Mouse (Mus musculus) retina, embryonic 14.5 days (tissue): ENCODE results near the gene Mex3a.

Experiments used
- DNase-seq: peaks from one replicate; pipeline ENCODE4 v3.0.0-alpha.2; 2015; ENCODE audit warnings: low spot score

The Mex3a gene

DNA sequence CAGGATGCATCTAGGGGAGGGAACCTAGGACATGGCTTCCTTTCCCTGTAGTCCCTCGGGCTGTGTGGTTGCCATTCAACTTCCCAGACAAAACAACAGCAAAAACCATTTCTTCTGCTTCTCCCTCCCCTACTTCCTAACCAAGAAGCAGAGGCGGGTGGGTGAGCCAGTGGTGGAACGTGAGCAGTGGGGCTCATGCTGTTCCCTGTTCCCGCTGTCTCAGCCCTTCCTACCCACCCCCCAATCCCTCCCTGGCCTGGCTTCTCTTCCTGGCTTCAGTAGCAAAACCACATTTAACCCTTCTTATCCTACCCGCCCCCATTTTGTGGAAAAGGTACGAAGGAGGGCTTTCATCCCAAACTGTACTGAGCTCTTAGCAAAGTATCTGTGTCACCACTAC, 27.1 kb upstream of the Mex3a start:
- DNase-seq: no peak

GRCm38 (mm10) chr3:88505765-88506164, 26.4 kb upstream of the Mex3a start:
- DNase-seq: no peak

GRCm38 (mm10) chr3:88509250-88509649, 22.9 kb upstream of the Mex3a start:
- DNase-seq: no peak

GRCm38 (mm10) chr3:88509692-88510420, 22.3 kb upstream of the Mex3a start, which contains the start of gene Lmna:
TSS of gene Lmna (minus strand) at chr3:88509956.
- peak; percentile 91 for DNase-seq

DNA sequence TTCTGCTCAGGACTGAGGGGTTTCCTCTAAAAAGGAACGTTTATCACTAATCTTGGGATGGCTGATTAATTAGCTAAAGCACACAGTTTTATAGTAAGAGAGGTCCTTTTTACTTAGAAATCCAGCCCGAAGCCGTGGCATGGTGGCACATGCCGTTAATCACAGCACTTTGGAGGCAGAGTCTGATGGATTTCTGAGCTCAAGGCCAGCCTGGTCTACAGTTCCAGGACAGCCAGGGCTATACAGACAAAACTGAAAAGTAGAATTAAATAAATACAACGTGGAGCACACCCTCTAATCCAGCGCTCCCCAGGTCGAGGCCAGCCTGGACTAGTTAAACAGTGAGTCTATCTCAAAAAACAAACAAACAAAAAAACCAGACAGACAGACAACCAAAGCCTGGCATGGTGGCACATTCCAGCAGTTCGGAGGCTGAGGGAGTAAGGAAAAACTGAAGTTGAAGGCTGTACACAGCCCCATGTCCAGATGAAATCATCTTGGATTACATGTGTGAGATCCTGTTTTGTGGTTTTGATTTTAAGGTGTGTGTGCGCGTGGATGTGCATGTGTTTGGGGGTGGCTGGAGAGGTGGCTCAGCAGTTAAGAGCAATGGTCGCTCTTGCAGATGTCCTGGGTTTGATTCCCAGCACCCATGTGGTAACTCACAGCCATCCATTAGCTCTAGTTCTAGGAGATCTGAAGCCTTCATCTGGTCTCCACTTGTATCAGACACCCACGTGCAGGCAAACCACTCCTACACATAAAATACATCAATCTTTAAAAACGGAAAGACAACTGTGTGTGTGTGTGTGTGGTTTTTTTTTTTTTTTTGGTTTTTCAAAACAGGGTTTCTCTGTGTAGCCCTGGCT, 21.5 kb upstream of the Mex3a start:
- no peak for DNase-seq

DNA sequence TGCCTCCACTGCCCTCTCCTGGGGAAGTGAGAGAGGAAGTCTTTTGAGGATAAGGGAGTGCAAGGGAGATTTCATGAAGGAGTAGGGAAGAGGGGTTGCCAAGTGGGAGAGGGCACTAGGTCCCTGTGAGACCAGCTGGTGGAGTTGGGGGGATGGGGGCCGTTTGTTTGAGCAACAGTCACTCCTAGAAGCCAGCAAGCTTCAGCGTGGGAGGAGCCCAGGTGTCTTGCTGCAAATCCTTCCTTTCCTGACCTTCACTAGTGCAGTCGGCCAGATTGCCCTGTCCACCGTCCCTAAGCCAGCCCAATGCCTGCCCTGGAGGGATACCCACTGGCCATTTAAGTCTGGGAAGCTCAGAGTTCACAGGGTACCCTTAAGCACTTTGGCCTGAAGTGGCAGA, 20.6 kb upstream of the Mex3a start:
- no peak for DNase-seq

DNA sequence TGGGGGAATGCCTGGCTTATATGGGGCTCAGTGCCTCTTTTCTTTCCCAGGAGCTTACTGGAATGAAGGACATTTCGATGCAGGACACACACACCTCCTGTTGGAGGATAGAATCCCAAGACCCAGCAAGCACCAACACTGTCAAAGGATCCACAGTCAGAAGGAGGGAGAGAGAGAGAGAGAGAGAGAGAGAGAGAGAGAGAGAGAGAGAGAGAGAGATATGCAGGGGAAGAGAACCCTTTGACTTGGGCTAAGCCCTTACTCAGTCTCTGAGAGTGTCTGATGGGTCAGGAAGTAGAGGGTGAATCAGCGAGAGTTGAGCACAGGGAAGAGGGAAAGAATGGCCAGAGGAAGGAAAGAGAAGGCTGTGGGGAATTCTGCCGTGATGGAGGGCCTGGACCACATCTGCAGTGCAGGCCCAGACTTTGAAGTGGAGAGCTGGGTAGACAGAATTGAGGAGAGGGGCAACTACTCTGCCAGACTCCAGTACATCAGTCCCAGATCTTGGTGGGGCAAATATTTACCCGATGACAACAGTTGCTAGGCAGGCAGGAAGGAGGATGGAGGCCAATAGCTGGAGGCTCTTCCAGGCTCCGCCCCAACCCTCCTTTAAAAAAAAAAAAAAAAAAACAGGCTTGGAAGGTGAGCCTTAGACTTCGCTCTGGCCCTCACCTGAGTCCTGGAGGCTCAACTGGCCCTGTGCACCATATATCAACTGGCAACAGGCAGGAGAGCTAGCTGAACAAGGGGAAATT, 19.9 kb upstream of the Mex3a start:
- DNase-seq: no peak

- no peak for DNase-seq
Measured at GRCm38 (mm10) chr3:88512896-88513545, 19.2 kb upstream of the Mex3a start.

GRCm38 (mm10) chr3:88513546-88514115, 18.6 kb upstream of the Mex3a start:
- no peak for DNase-seq

- no peak for DNase-seq
Measured at GRCm38 (mm10) chr3:88514231-88515094, 17.7 kb upstream of the Mex3a start.

DNA sequence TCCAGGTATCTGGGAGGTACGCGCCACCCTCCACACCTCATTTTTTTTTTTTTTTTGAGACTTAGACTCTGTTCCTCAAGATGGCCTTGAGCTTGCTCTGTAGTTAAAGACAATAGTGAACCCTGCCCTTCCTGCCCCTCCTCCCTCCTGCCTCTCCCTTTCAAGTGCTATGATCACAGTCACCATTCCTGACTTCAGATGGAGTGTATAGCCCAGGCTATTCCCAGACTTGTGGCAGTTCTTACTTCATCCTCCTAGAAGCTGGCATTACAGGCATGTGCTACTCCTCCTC, 17.2 kb upstream of the Mex3a start:
- no peak for DNase-seq

- no peak for DNase-seq
Measured at GRCm38 (mm10) chr3:88516407-88516806, 15.8 kb upstream of the Mex3a start.

- no peak for DNase-seq
Measured at GRCm38 (mm10) chr3:88518411-88518810, 13.8 kb upstream of the Mex3a start.

GRCm38 (mm10) chr3:88520078-88520477, 12.1 kb upstream of the Mex3a start:
- DNase-seq: no peak

GRCm38 (mm10) chr3:88521156-88521555, 11.0 kb upstream of the Mex3a start:
- DNase-seq: no peak

DNA sequence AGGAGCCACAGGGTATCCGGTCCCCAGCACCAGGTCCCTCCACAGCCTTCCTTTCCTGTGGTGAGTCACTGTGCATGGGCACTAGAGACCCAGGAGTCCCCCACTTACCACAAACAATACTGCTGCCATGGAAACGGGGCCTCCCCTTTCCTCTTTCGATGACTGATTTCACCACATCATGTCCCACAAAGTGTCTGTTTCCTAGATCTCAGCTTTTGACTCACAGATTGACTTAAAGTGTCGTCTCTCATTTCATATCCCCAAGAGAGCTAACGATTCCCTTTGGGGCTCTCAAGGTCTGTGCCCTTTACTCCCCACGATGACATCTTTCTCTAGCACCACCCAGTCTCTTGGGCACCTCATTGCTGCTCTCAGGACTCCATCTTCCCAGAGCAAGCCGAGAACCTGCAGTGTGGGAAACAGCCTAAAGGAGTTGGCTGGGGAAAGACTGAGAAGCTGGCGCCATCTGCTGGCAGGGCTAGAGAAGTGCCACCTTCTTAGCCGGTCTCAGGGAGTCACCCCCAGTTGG, 10.3 kb upstream of the Mex3a start:
- peak; percentile 89 for DNase-seq

DNA sequence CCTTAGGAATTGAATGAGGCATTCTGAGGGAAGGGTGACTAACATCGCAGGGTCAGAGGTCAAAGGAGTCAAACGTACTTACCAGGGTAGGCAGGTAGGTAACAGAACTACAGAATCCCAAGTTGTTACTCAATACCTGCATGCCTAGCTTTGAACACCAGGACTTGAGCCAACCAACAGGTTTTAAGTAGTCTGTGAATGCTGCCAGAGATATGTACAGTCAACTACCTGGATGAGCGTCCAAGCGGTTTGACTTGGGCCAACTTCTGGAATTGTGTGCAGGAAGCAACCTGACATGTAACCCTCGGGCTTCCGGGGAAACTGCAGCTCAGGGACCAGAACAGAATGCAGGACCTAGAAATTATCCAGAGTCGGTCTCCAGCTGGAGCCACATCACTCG, 9.2 kb upstream of the Mex3a start:
- DNase-seq: no peak

GRCm38 (mm10) chr3:88525021-88525420, 7.2 kb upstream of the Mex3a start:
- DNase-seq: no peak

DNA sequence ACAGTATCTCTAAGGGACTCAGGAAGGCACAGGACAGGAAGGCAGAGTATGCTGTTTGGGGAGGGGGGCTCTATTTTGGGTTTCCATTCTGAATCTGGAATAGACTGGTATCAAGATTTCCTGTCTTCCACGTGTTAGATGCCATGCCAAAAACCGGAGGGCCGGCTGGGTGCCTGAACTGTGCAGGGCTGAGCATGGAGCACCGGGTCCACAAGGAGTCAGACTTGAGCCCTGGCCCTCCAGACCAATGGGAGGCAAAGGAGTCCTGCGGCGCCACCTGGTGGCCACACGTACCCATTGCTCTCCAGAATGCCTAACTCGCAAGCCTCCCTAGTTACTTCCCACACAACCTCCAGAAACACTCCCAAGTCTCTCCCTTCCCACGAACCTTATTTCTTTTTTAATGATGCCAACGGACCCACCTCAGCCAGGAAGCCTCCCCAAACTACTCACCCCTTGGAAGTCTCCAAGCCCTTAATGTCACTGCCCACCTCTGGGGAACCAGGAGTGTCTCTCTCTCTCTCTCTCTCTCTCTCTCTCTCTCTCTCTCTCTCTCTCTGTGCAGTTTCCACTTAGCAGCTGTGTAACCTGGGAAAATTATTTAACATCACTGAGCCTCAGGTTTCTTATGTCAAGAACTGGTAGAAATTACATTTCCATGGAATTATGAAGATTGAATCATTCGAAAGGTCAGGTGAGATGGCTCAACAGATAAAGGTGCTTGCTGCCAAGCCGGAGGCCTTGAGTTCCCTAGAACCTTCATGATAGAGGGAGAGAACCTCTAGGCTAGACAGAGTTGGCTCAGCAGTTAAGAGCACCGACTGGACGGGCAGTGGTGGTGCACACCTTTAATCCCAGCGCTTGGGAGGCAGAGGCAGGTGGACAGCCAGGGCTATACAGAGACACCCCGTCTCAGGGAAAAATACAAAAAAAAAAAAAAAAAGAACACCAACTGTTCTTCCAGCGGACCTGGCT, 5.8 kb upstream of the Mex3a start:
- DNase-seq: peak; percentile 95
